Mouse (Mus musculus) hindbrain, embryonic 15.5 days (tissue): ENCODE measurements around the gene Pcdh15. TPM values are rescaled to one million over a fixed set of nuclear protein-coding genes. Genes with fewer than 3 reads are reported as not detected.

Source experiments
- ATAC-seq: fragments of 200-750 bp; cut with Nextera tagmentation; 2 replicates; pipeline ENCODE4 v1.8.0; 2017; ENCODE audit warnings: low read depth, moderate number of reproducible peaks, moderate TSS enrichment; ENCODE audit not compliant: low FRiP score
- H3K27ac ChIP-seq: fragments of 300-500 bp; sonication (generic); replicated peaks from 2 replicates; pipeline ENCODE4 v1.5.1; 2015; ENCODE audit warnings: mild to moderate bottlenecking, inconsistent platforms
- H3K27me3 ChIP-seq: fragments of 300-500 bp; sonication (generic); 2 replicates; pipeline ENCODE4 v1.6.1; 2015; ENCODE audit warnings: control low read depth, inconsistent platforms
- H3K36me3 ChIP-seq: fragments of 300-500 bp; sonication (generic); 2 replicates; pipeline ENCODE4 v1.6.1; 2015; ENCODE audit warnings: control low read depth, inconsistent platforms
- H3K4me1 ChIP-seq: fragments of 300-500 bp; sonication (generic); replicated peaks from 2 replicates; pipeline ENCODE4 v1.6.1; 2015; ENCODE audit warnings: control low read depth, inconsistent platforms
- H3K4me2 ChIP-seq: fragments of 300-500 bp; sonication (generic); 2 replicates; pipeline ENCODE4 v1.6.1; 2015; ENCODE audit warnings: moderate library complexity, mild to moderate bottlenecking, inconsistent platforms
- H3K4me3 ChIP-seq: fragments of 300-500 bp; sonication (generic); 2 replicates; pipeline ENCODE4 v1.5.1; 2015; ENCODE audit warnings: mild to moderate bottlenecking, inconsistent platforms
- H3K9ac ChIP-seq: fragments of 300-500 bp; sonication (generic); 2 replicates; pipeline ENCODE4 v1.6.1; 2015; ENCODE audit warnings: inconsistent platforms
- H3K9me3 ChIP-seq: fragments of 300-500 bp; sonication (generic); 2 replicates; pipeline ENCODE4 v1.6.1; 2016; ENCODE audit warnings: control low read depth, inconsistent platforms
- WGBS: fragments of 180-500 bp; shearing (Covaris S2); methylation state at CpG from one replicate; pipeline ENCODE4 v1.1.7; 2015; 5-methylcytosine and 5-hydroxymethylcytosine counted together
- polyA plus RNA-seq: library from polyadenylated mRNA; unstranded; fragments of >200 nt; fragmentation: Nextera tagmentation; extraction: Ambion mirVana; gene quantifications from 2 replicates; pipeline ENCODE4 v1.2.1, GENCODE M21; 2015

Pcdh15 gene
- polyA plus RNA-seq, 1 experiment from 2014 or later, result 13.8 TPM

GRCm38 (mm10) chr10:73384003-73384402 lies 284.9 kb downstream of the Pcdh15 start:
- H3K27me3 ChIP-seq, result no peaks in the 10 kb centered on the region
- WGBS, result 93% methylated on average over 2 of the region's 2 CpGs

GRCm38 (mm10) chr10:73400426-73400825 lies 301.3 kb downstream of the Pcdh15 start:
- Histone ChIP-seq H3K27ac (no peak overlapping the region), H3K4me1 (no peaks in the 10 kb centered on the region), H3K36me3 (no peaks in the 10 kb centered on the region), H3K4me2 (no peak overlapping the region), H3K9me3 (no peaks in the 10 kb centered on the region), H3K4me3 (no peak overlapping the region), H3K27me3 (no peaks in the 10 kb centered on the region), H3K9ac (no peak overlapping the region)
- WGBS, result 88% methylated on average over 1 of the region's 1 CpGs
- no peak for ATAC-seq

More at GRCm38 (mm10) chr10:73384003-73384402, 284.9 kb downstream of the Pcdh15 start:
- Histone ChIP-seq H3K27ac (no peak overlapping the region), H3K9me3 (no peaks in the 10 kb centered on the region), H3K4me1 (no peaks in the 10 kb centered on the region), H3K9ac (no peak overlapping the region), H3K4me2 (no peak overlapping the region), H3K4me3 (no peak overlapping the region), H3K36me3 (no peaks in the 10 kb centered on the region)
- no peak for ATAC-seq

GRCm38 (mm10) chr10:73425408-73425807 lies 326.3 kb downstream of the Pcdh15 start:
- WGBS, result 77% methylated on average over 3 of the region's 3 CpGs
- Histone ChIP-seq H3K9ac (no peak overlapping the region), H3K27me3 (no peaks in the 10 kb centered on the region), H3K4me2 (no peak overlapping the region), H3K4me3 (no peak overlapping the region), H3K27ac (no peak overlapping the region), H3K4me1 (no peaks in the 10 kb centered on the region), H3K9me3 (no peaks in the 10 kb centered on the region), H3K36me3 (no peaks in the 10 kb centered on the region)
- no peak for ATAC-seq

- Histone ChIP-seq H3K27ac (no peak overlapping the region), H3K9me3 (no peaks in the 10 kb centered on the region), H3K9ac (no peak overlapping the region), H3K4me1 (no peaks in the 10 kb centered on the region), H3K4me3 (no peak overlapping the region), H3K4me2 (no peak overlapping the region), H3K36me3 (no peaks in the 10 kb centered on the region), H3K27me3 (no peaks in the 10 kb centered on the region)
- 95% methylated on average over 3 of the region's 3 CpGs for WGBS
- ATAC-seq, result no peak
These were observed 332.2 kb downstream of the Pcdh15 start for GRCm38 (mm10) chr10:73431345-73431744.

- no peak overlapping the region for H3K4me3 ChIP-seq
- no peaks in the 10 kb centered on the region for H3K9me3 ChIP-seq
- H3K27ac ChIP-seq, result no peak overlapping the region
- no peak overlapping the region for H3K4me2 ChIP-seq
- no peak overlapping the region for H3K9ac ChIP-seq
- no peaks in the 10 kb centered on the region for H3K27me3 ChIP-seq
- H3K36me3 ChIP-seq, result no peaks in the 10 kb centered on the region
- no peaks in the 10 kb centered on the region for H3K4me1 ChIP-seq
- WGBS, result 40% methylated on average over 2 of the region's 2 CpGs
- ATAC-seq, result no peak
These were observed 384.9 kb downstream of the Pcdh15 start for GRCm38 (mm10) chr10:73484082-73484481.

- Histone ChIP-seq H3K9ac (no peak overlapping the region), H3K27me3 (no peaks in the 10 kb centered on the region), H3K4me2 (no peak overlapping the region), H3K9me3 (no peaks in the 10 kb centered on the region), H3K4me3 (no peak overlapping the region), H3K4me1 (no peaks in the 10 kb centered on the region), H3K27ac (no peak overlapping the region), H3K36me3 (no peaks in the 10 kb centered on the region)
- no peak for ATAC-seq
- WGBS, result 58% methylated on average over 5 of the region's 5 CpGs
These were observed 392.5 kb downstream of the Pcdh15 start for GRCm38 (mm10) chr10:73491654-73492053.

GRCm38 (mm10) chr10:73514846-73515245 lies 415.7 kb downstream of the Pcdh15 start:
- Histone ChIP-seq H3K4me2 (no peak overlapping the region), H3K36me3 (no peaks in the 10 kb centered on the region), H3K4me1 (no peaks in the 10 kb centered on the region), H3K9ac (no peak overlapping the region), H3K9me3 (no peaks in the 10 kb centered on the region), H3K4me3 (no peak overlapping the region), H3K27ac (no peak overlapping the region), H3K27me3 (no peaks in the 10 kb centered on the region)
- WGBS, result 94% methylated on average over 3 of the region's 3 CpGs
- no peak for ATAC-seq

GRCm38 (mm10) chr10:73515742-73516141 lies 416.6 kb downstream of the Pcdh15 start:
- Histone ChIP-seq H3K9ac (no peak overlapping the region), H3K4me1 (no peaks in the 10 kb centered on the region), H3K36me3 (no peaks in the 10 kb centered on the region), H3K9me3 (no peaks in the 10 kb centered on the region), H3K27ac (no peak overlapping the region), H3K27me3 (no peaks in the 10 kb centered on the region), H3K4me3 (no peak overlapping the region), H3K4me2 (no peak overlapping the region)
- WGBS, result 74% methylated on average over 2 of the region's 2 CpGs
- no peak for ATAC-seq

GRCm38 (mm10) chr10:73519438-73519837 lies 420.3 kb downstream of the Pcdh15 start:
- WGBS, result 86% methylated on average over 3 of the region's 3 CpGs
- Histone ChIP-seq H3K27me3 (no peaks in the 10 kb centered on the region), H3K4me2 (no peak overlapping the region), H3K27ac (no peak overlapping the region), H3K4me3 (no peak overlapping the region), H3K36me3 (no peaks in the 10 kb centered on the region), H3K4me1 (no peaks in the 10 kb centered on the region), H3K9me3 (no peaks in the 10 kb centered on the region), H3K9ac (no peak overlapping the region)
- ATAC-seq, result no peak

- Histone ChIP-seq H3K4me3 (no peak overlapping the region), H3K36me3 (no peaks in the 10 kb centered on the region), H3K27me3 (no peaks in the 10 kb centered on the region), H3K9ac (no peak overlapping the region), H3K4me2 (no peak overlapping the region), H3K4me1 (no peaks in the 10 kb centered on the region), H3K9me3 (no peaks in the 10 kb centered on the region), H3K27ac (no peak overlapping the region)
- 94% methylated on average over 10 of the region's 10 CpGs for WGBS
- no peak for ATAC-seq
These were observed 453.7 kb downstream of the Pcdh15 start for GRCm38 (mm10) chr10:73552831-73553230.

GRCm38 (mm10) chr10:73564216-73564615 lies 465.1 kb downstream of the Pcdh15 start:
- Histone ChIP-seq H3K4me1 (no peaks in the 10 kb centered on the region), H3K4me3 (no peak overlapping the region), H3K36me3 (no peaks in the 10 kb centered on the region), H3K9ac (no peak overlapping the region), H3K9me3 (no peaks in the 10 kb centered on the region), H3K27me3 (no peaks in the 10 kb centered on the region), H3K27ac (no peak overlapping the region), H3K4me2 (no peak overlapping the region)
- no peak for ATAC-seq
- 72% methylated on average over 7 of the region's 7 CpGs for WGBS

GRCm38 (mm10) chr10:73574711-73575297 lies 475.7 kb downstream of the Pcdh15 start:
- H3K27me3 ChIP-seq, result no peaks in the 10 kb centered on the region
- no peak overlapping the region for H3K4me3 ChIP-seq
- H3K36me3 ChIP-seq, result no peaks in the 10 kb centered on the region
- H3K27ac ChIP-seq, result no peak overlapping the region
- 91% methylated on average over 5 of the region's 5 CpGs for WGBS
- H3K9me3 ChIP-seq, result no peaks in the 10 kb centered on the region
- no peaks in the 10 kb centered on the region for H3K4me1 ChIP-seq
- no peak for ATAC-seq
- no peak overlapping the region for H3K4me2 ChIP-seq
- H3K9ac ChIP-seq, result no peak overlapping the region

- no peak for ATAC-seq
- 68% methylated on average over 1 of the region's 1 CpGs for WGBS
- no peak overlapping the region for H3K4me3 ChIP-seq
These were observed 568.4 kb downstream of the Pcdh15 start for GRCm38 (mm10) chr10:73667501-73667900.

More at GRCm38 (mm10) chr10:73667501-73667900, 568.4 kb downstream of the Pcdh15 start:
- no peaks in the 10 kb centered on the region for H3K9me3 ChIP-seq
- no peaks in the 10 kb centered on the region for H3K4me1 ChIP-seq
- H3K4me2 ChIP-seq, result no peak overlapping the region
- H3K27me3 ChIP-seq, result no peaks in the 10 kb centered on the region
- H3K36me3 ChIP-seq, result no peaks in the 10 kb centered on the region
- H3K27ac ChIP-seq, result no peak overlapping the region
- H3K9ac ChIP-seq, result no peak overlapping the region
